22 mouse cellular contexts compared by ENCODE assay signal in genomic region chr3:97775742-97776141, GRCm38 (mm10).
DNase-seq lines count a peak whose midpoint lies in the region; ATAC-seq and TF ChIP-seq lines count a peak whose summit lies in the region.
"Had no signal": no experiment of that assay in that cellular context is flagged by ENCODE, and none has a peak within 500 bp of the region (broad histone marks: within the 10 kb centered on the region; RNA-seq: fewer than 3 reads in every experiment).

No protein-coding gene starts in this region.

- 60% methylated on average over 2 of the region's 2 CpGs for WGBS in heart, embryonic 12.5 days
- 83% methylated on average over 2 of the region's 2 CpGs for WGBS in liver, embryonic 11.5 days
- WGBS in liver, embryonic 12.5 days (ENCODE audit: insufficient replicate concordance) = 69% methylated on average over 2 of the region's 2 CpGs
- 81% methylated on average over 2 of the region's 2 CpGs for WGBS in thymus, adult 2 months
- WGBS in forebrain, embryonic 11.5 days = 65% methylated on average over 2 of the region's 2 CpGs
- 59% methylated on average over 2 of the region's 2 CpGs for WGBS in midbrain, embryonic 10.5 days

- peaks cover 3% of the 10 kb centered on the region; the same call in 1 of the 2 replicates for H3K4me1 ChIP-seq in heart, embryonic 12.5 days (replicated peaks)
- H3K4me1 ChIP-seq in liver, embryonic 11.5 days (replicated peaks; ENCODE audit: control insufficient read depth, insufficient read depth, low read length) = no peaks in the 10 kb centered on the region
- H3K4me1 ChIP-seq in liver, embryonic 12.5 days = no peaks in the 10 kb centered on the region
- no peaks in the 10 kb centered on the region for H3K4me1 ChIP-seq in thymus, adult 2 months (replicated peaks; ENCODE audit: control insufficient read depth, insufficient read depth, low read length)
- H3K4me1 ChIP-seq in forebrain, embryonic 11.5 days (replicated peaks; ENCODE audit: control insufficient read depth, insufficient read depth, low read length) = no peaks in the 10 kb centered on the region
- peaks cover 14% of the 10 kb centered on the region for H3K4me1 ChIP-seq in midbrain, embryonic 10.5 days
- H3K4me1 ChIP-seq: embryonic facial prominence, embryonic 10.5 days; heart, embryonic 10.5 days had no signal

- no peak overlapping the region for H3K27ac ChIP-seq in heart, embryonic 12.5 days (ENCODE audit: poor library complexity, severe bottlenecking)
- H3K27ac ChIP-seq in liver, embryonic 11.5 days (ENCODE audit: low read depth, low read length) = no peak overlapping the region
- H3K27ac ChIP-seq in liver, embryonic 12.5 days = no peak overlapping the region
- 0 out of 2 replicates have a peak overlapping the region, but pooled peaks have one; percentile 19 for H3K27ac ChIP-seq in thymus, adult 2 months (ENCODE audit: control insufficient read depth, insufficient read depth, low read length)
- H3K27ac ChIP-seq in forebrain, embryonic 11.5 days (ENCODE audit: low read depth, low read length) = no peak overlapping the region
- no peak overlapping the region for H3K27ac ChIP-seq in midbrain, embryonic 10.5 days (replicated peaks)
- H3K27ac ChIP-seq: embryonic facial prominence, embryonic 10.5 days; gastrocnemius, adult 2 months; heart, embryonic 10.5 days; heart, embryonic 15.5 days had no signal

- no peak overlapping the region for H3K9ac ChIP-seq in heart, embryonic 12.5 days
- H3K9ac ChIP-seq in liver, embryonic 11.5 days (ENCODE audit: low read depth, low read length) = no peak overlapping the region
- no peak overlapping the region for H3K9ac ChIP-seq in liver, embryonic 12.5 days
- no peak overlapping the region for H3K9ac ChIP-seq in forebrain, embryonic 11.5 days (ENCODE audit: low read length)
- H3K9ac ChIP-seq: heart, embryonic 15.5 days had no signal

- TF ChIP-seq POLR2A in thymus, adult 2 months (IDR thresholded peaks at IDR 0.05; ENCODE audit: control insufficient read depth, extremely low read depth, insufficient read depth, low read length, poor library complexity) = no peak

- ATAC-seq in heart, embryonic 12.5 days (ENCODE audit: insufficient number of reproducible peaks, low FRiP score) = no peak
- no peak for ATAC-seq in liver, embryonic 11.5 days (replicated peaks; ENCODE audit: low FRiP score)
- ATAC-seq in liver, embryonic 12.5 days = no peak
- no peak for ATAC-seq in forebrain, embryonic 11.5 days (replicated peaks; ENCODE audit: low FRiP score)
- ATAC-seq: CD4-positive, CD25-positive, alpha-beta regulatory T cell, adult 4 months; forebrain, embryonic 14.5 days; hindbrain, embryonic 16.5 days had no signal

- peaks cover 2% of the 10 kb centered on the region; the same call in 1 of the 2 replicates for H3K36me3 ChIP-seq in heart, embryonic 12.5 days
- H3K36me3 ChIP-seq in liver, embryonic 11.5 days (ENCODE audit: control insufficient read depth, insufficient read depth, low read length) = no peaks in the 10 kb centered on the region
- H3K36me3 ChIP-seq in liver, embryonic 12.5 days = no peaks in the 10 kb centered on the region
- H3K36me3 ChIP-seq in thymus, adult 2 months (ENCODE audit: control insufficient read depth, insufficient read depth, low read length) = no peaks in the 10 kb centered on the region
- no peaks in the 10 kb centered on the region for H3K36me3 ChIP-seq in forebrain, embryonic 11.5 days (ENCODE audit: control insufficient read depth, insufficient read depth, low read length)
- H3K36me3 ChIP-seq in midbrain, embryonic 10.5 days = no peaks in the 10 kb centered on the region
- H3K36me3 ChIP-seq: embryonic facial prominence, embryonic 10.5 days; heart, embryonic 15.5 days had no signal

- peak; percentile 40 for DNase-seq in heart, adult 11 months
- DNase-seq in liver, embryonic 11.5 days (ENCODE audit: low spot score) = peak; percentile 9
- no peak for DNase-seq in thymus, adult 2 months
- DNase-seq in thymus, postnatal 25 days = no peak
- DNase-seq in forebrain, embryonic 11.5 days (ENCODE audit: low spot score) = no peak
- no peak for DNase-seq in midbrain, embryonic 10.5 days (ENCODE audit: low spot score)
- DNase-seq: adrenal gland, adult 2 months; adrenal gland, postnatal 25 days; B cell, adult 2 months; cerebellum, adult 2 months; cerebellum, postnatal 10 days; gastrocnemius, adult 2 months; gastrocnemius, postnatal 25 days; heart, adult 18-20 months had no signal

- no peaks in the 10 kb centered on the region for H3K9me3 ChIP-seq in heart, embryonic 12.5 days (replicated peaks)
- H3K9me3 ChIP-seq in liver, embryonic 11.5 days (ENCODE audit: control insufficient read depth, low read length) = no peaks in the 10 kb centered on the region
- no peaks in the 10 kb centered on the region for H3K9me3 ChIP-seq in liver, embryonic 12.5 days (replicated peaks)
- H3K9me3 ChIP-seq in forebrain, embryonic 11.5 days (ENCODE audit: control insufficient read depth, low read length) = no peaks in the 10 kb centered on the region
- no peaks in the 10 kb centered on the region for H3K9me3 ChIP-seq in midbrain, embryonic 10.5 days (replicated peaks)
- H3K9me3 ChIP-seq: embryonic facial prominence, embryonic 10.5 days; heart, embryonic 10.5 days; heart, embryonic 15.5 days had no signal

- no peaks in the 10 kb centered on the region for H3K27me3 ChIP-seq in heart, embryonic 12.5 days (replicated peaks)
- H3K27me3 ChIP-seq in liver, embryonic 11.5 days (replicated peaks; ENCODE audit: control insufficient read depth, insufficient read depth, low read length) = no peaks in the 10 kb centered on the region
- H3K27me3 ChIP-seq in liver, embryonic 12.5 days (replicated peaks) = no peaks in the 10 kb centered on the region
- H3K27me3 ChIP-seq in thymus, adult 2 months (ENCODE audit: control insufficient read depth, insufficient read depth, low read length) = no peaks in the 10 kb centered on the region
- H3K27me3 ChIP-seq in forebrain, embryonic 11.5 days (ENCODE audit: control insufficient read depth, insufficient read depth, low read length) = no peaks in the 10 kb centered on the region
- H3K27me3 ChIP-seq in midbrain, embryonic 10.5 days (ENCODE audit: low read depth, poor library complexity, severe bottlenecking) = no peaks in the 10 kb centered on the region
- H3K27me3 ChIP-seq: heart, embryonic 15.5 days had no signal

- no peak for TF ChIP-seq CTCF in thymus, adult 2 months (IDR thresholded peaks at IDR 0.05; ENCODE audit: borderline replicate concordance, control insufficient read depth, extremely low read depth, insufficient read depth, low read length, poor library complexity)

- H3K4me3 ChIP-seq in heart, embryonic 12.5 days = no peak overlapping the region
- no peak overlapping the region for H3K4me3 ChIP-seq in liver, embryonic 11.5 days (ENCODE audit: low read depth, low read length)
- no peak overlapping the region for H3K4me3 ChIP-seq in liver, embryonic 12.5 days
- H3K4me3 ChIP-seq in thymus, adult 2 months (ENCODE audit: control insufficient read depth, insufficient read depth, low read length) = no peak overlapping the region
- H3K4me3 ChIP-seq in forebrain, embryonic 11.5 days (ENCODE audit: low read depth, low read length) = no peak overlapping the region
- no peak overlapping the region for H3K4me3 ChIP-seq in midbrain, embryonic 10.5 days
- H3K4me3 ChIP-seq: embryonic facial prominence, embryonic 10.5 days; gastrocnemius, adult 2 months; heart, embryonic 10.5 days; heart, embryonic 15.5 days had no signal

- no peak overlapping the region for H3K4me2 ChIP-seq in heart, embryonic 12.5 days
- H3K4me2 ChIP-seq in liver, embryonic 11.5 days = no peak overlapping the region
- no peak overlapping the region for H3K4me2 ChIP-seq in liver, embryonic 12.5 days
- H3K4me2 ChIP-seq in forebrain, embryonic 11.5 days (ENCODE audit: low read depth, low read length, severe bottlenecking) = no peak overlapping the region
- H3K4me2 ChIP-seq: heart, embryonic 15.5 days had no signal

Comparison
In these comparisons a context has a peak if more than half of its experiments do, and no peak if none do; other contexts are left out.
1. DNase-seq: peak in heart, adult 11 months (single experiment) and liver, embryonic 11.5 days (single experiment); none in thymus, adult 2 months (single experiment), thymus, postnatal 25 days (single experiment), forebrain, embryonic 11.5 days (single experiment) and midbrain, embryonic 10.5 days (single experiment).